Mouse (Mus musculus): ENCODE data around the gene Hs3st3b1.

- no peak for TF ChIP-seq CTCF (IDR thresholded peaks at IDR 0.05; ENCODE audit: low read depth, low read length)
- no peak for TF ChIP-seq POLR2A (IDR thresholded peaks at IDR 0.05; ENCODE audit: borderline replicate concordance, low read depth, low read length)
These were observed 13.6 kb downstream of the Hs3st3b1 start for GRCm38 (mm10) chr11:63908500-63908899.

All from bone marrow macrophage, adult 2 months (primary cell).